Mouse (Mus musculus) spleen, adult 2 months (tissue): ENCODE data around the gene Ffar3.

ENCODE experiments used
- CTCF ChIP-seq: fragments of 200-500 bp; IDR thresholded peaks from 2 replicates; pipeline ENCODE4 v1.5.1; 2011; ENCODE audit warnings: mild to moderate bottlenecking, inconsistent platforms; ENCODE audit not compliant: insufficient read depth, insufficient read length, insufficient replicate concordance; ENCODE audit errors: extremely low read depth
- POLR2A ChIP-seq: fragments of 200-500 bp; IDR thresholded peaks from 2 replicates; pipeline ENCODE4 v1.6.1; 2011; ENCODE audit warnings: low read depth, low read length, inconsistent platforms

DNA sequence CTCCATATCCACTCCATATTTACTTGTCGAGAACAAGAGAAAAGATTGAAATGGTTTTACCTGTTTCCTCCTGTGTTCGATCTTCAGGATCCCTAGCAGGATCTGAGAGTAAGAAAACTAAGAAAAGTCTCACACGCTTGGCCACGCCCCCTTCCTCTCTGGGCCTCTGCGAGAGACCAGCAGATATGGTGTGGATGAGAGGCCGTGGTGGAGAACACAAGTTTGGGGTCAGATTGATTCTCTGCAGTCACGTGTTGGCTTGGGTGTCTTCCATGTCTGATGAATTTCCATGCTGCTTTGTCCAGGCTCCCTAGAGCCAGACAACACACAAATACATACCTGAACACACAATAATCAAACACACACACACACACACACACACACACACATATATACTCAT is 24.2 kb upstream of the Ffar3 start, which contains the start of gene Cd22:
- TF ChIP-seq POLR2A = peak; percentile 6; the same call in 1 of the 2 replicates
- TF ChIP-seq CTCF = no peak
